ENCODE assay signal across 8 mouse cellular contexts in the genomic region with DNA sequence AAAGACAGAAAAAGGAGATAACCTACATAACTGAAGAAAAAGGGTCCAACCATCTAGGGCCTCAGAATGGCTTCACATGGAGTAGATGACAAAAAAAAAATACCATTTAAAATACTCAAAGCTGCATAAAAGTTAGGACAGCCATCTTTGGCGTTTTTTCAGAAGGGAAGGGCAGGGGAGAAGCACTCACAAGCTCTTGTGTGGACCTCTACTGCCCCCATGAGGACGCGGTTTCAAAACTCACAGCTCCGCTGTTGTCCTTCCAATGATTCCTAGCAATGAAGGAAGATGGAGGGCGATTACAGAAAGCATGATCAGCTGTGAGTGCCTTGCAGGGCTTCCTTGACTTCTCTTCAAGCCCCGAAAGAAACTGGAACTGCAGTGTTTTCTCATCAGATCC.
A peak's percentile ranks its signal among the peaks of the same experiment; 100 is the strongest.
DNase-seq lines count a peak whose midpoint lies in the region; ATAC-seq and TF ChIP-seq lines count a peak whose summit lies in the region.

No protein-coding gene starts in this region.

- intact Hi-C loops in heart, postnatal 25 days (cut with DNase I) = no loop called here

- peak; percentile 35 for DNase-seq in adrenal gland, adult 2 months
- DNase-seq in adrenal gland, adult 8-10 months = no peak
- peak; percentile 73 for DNase-seq in kidney, adult 11 months
- no peak for DNase-seq in kidney, adult 2 months
- peak; percentile 71 for DNase-seq in ES-CJ7 (ENCODE audit: low read depth, low spot score)
- peak; percentile 43 for DNase-seq in heart, postnatal 25 days (ENCODE audit: low spot score)
- no peak for DNase-seq in left cerebral cortex, adult 11 months (ENCODE audit: low spot score)

- no peak for ATAC-seq in erythroblast, adult 5-6 weeks (replicated peaks; ENCODE audit: low FRiP score, poor library complexity, severe bottlenecking)

- H3K4me1 ChIP-seq in kidney, adult 2 months (ENCODE audit: control insufficient read depth, insufficient read depth, low read length) = no peaks in the 10 kb centered on the region

- no peak for TF ChIP-seq CTCF in kidney, adult 2 months (conservative IDR thresholded peaks at IDR 0.05; ENCODE audit: insufficient read depth, insufficient read length, low read depth, low read length)

- no peak overlapping the region for H3K4me3 ChIP-seq in kidney, adult 2 months (ENCODE audit: insufficient read depth, low read depth, low read length)

- no peak for TF ChIP-seq POLR2A in kidney, adult 2 months (IDR thresholded peaks at IDR 0.05; ENCODE audit: low read depth, low read length)

- 92% methylated on average over 6 of the region's 6 CpGs for WGBS in kidney, adult 2 months

- no peaks in the 10 kb centered on the region for H3K27me3 ChIP-seq in kidney, adult 2 months (replicated peaks; ENCODE audit: control insufficient read depth, insufficient read depth, low read length)

- H3K27ac ChIP-seq in kidney, adult 2 months (ENCODE audit: insufficient read depth, low read depth, low read length) = no peak overlapping the region

- no peaks in the 10 kb centered on the region for H3K36me3 ChIP-seq in kidney, adult 2 months (ENCODE audit: control insufficient read depth, insufficient read depth, low read length)

Comparison
In these comparisons a context has a peak if more than half of its experiments do, and no peak if none do; other contexts are left out.
1. DNase-seq: peak in adrenal gland, adult 2 months (single experiment), kidney, adult 11 months (single experiment), ES-CJ7 (single experiment) and heart, postnatal 25 days (single experiment); none in adrenal gland, adult 8-10 months (single experiment), kidney, adult 2 months (single experiment) and left cerebral cortex, adult 11 months (single experiment).